Mouse (Mus musculus): ENCODE results near the gene Gm15517.

DNA sequence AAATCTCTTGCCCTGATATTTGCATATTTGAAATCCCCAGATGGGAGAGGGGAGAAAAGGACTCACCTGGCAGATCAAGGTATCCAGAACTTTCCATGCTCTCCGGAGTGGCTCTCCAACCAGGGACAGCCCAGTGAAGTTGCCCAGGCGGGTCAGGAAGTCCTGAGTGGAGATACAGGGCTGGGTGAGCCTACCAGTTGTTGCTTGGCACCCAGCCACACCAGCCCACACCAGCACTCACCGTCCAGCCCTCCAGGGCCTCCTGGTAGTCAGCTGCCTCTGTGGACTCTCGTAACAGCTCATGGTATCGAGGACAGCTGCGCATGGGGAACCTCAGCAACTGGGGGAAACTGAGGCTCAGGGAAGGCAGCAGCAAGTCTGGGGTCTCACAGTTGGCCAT lies 6.3 kb upstream of the Gm15517 start:
- TF ChIP-seq POLR2A (IDR thresholded peaks at IDR 0.05; ENCODE audit: low read depth, low read length) (no peak), CTCF (IDR thresholded peaks at IDR 0.05; ENCODE audit: extremely low read depth, insufficient read length, insufficient replicate concordance, low read depth, low read length) (no peak)

All from small intestine, adult 2 months (tissue).